Mouse (Mus musculus) adrenal gland (tissue): ENCODE data around the gene Dlgap5.
"Not testable (repeated sequence)": the region's sequence is repeated elsewhere in the genome, so short reads cannot be mapped to it uniquely, and the experiment has no call there.

Experiments used
- intact Hi-C: fragments of 180-260 bp; cut with DNase I; formaldehyde crosslinking; loops from one replicate; pipeline ENCODE4 v1.15.1; 2025
- long read RNA-seq, 2 experiments: library from polyadenylated mRNA; unstranded; transcript quantifications; one replicate each; pipeline ENCODE4 v2.0.0; 2020; ENCODE audit warnings: borderline replicate concordance in 1 of 2; ENCODE audit not compliant: insufficient replicate concordance in 1 of 2

The Dlgap5 gene
- long read RNA-seq, experiment 1: 0 reads
- long read RNA-seq, experiment 2, partial matches to known transcripts: 0 of 1 reads
- long read RNA-seq, experiment 2, other reads (novel, unspliced or antisense): 1 of 1 reads

DNA sequence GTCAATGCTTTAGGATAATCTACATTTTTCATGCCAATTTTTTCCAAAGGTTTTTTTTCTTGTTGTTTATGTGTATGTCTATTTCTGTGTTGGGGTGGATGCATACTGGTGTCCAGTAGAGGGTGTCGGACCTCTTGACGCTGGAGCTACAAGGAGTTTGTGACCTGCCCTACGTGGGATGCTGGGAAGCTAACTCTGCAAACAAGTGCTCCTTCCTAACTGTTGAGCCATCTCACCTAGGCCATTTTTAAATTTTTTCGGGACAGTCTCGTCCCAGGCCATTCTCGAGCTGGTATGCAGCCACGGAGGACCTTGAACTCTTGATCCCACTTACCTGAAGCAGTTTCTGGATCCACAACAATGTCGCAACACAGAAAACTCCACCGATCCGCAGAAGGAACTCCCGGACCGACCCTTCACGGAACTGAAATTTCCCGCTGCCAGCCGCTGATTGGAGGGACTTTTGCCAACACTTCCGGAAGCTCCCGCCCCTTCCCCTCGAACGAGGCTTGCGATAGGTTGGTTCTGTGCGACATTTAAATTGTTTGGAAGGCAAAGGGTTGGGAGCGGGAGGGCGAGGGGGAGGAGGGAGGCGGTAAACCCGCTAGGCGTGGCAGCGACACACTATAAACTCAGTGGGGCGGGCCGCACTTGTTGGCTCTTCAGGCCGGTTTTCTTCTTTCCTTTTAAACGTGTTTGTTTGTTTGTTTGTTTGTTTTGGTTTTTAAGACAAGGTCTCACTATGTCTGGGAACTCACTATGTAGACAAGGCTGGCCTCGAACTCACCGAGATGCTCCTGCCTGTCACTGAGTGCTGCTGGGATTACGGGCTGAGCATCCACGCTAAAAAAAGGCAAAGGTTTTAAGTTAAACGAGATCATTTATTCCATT is at the start of gene Dlgap5:
Gene Dlgap5 (minus strand): TSS at position 633 of the 891 bp plus-strand sequence.
- intact Hi-C loops: no loop called here

DNA sequence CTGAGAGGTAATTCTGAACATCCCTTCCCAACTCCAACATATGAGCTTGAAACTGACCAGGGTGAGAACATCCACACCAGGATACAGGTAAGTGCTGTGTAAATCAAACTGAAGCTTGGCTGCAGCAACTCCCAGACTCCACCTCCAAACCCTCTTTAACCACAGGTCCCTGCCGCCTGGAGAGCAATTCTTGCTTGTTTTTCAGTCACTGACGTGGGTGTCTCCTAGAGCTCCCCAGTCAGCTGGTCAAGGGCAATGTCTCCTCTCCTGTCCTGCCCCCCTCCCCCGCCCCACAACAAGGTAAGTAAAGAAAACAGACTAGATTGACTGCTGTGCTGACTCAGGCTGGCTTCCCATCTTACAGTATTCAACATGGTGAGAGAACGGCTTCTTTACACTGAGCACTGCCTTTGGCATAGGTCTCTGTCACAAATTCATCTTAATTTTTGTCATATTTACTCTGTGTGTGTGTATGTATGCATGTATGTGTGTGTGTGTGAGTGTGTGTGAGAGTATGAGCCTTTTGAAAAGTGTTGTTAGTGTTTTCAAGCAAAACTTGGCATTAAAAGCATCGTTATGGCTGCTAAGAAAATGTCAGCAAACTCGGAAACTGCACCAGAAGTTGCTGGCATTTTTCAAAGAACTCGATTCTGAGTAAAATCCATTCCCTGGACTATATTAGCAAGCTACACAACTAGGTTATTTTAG is 47.4 kb upstream of the Dlgap5 start:
- intact Hi-C loops: no loop called here

DNA sequence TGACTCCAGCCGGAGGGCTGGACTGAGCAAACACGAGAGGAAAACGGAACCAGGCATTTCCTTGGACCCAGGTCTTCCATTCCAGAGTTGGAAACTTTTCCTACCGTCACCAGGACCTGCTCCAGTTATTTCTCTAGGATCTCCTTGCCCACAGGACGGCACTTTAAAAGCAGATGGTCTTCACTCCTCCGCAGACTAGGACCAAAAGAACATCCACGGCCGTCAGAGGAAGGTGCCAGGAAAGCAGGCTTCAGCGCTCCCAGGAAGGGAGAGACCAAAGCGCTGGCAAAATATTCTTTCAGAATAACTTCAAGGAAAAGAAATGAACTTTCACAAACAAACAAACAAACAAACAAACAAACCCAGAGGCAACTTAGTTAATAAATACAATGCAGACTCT is 46.2 kb upstream of the Dlgap5 start:
- intact Hi-C loops: no loop called here

GRCm38 (mm10) chr14:47462877-47463460 is 44.8 kb upstream of the Dlgap5 start:
- intact Hi-C loops: no loop called here

- intact Hi-C loops: no loop called here
These were observed 44.2 kb upstream of the Dlgap5 start for GRCm38 (mm10) chr14:47462453-47462852.

DNA sequence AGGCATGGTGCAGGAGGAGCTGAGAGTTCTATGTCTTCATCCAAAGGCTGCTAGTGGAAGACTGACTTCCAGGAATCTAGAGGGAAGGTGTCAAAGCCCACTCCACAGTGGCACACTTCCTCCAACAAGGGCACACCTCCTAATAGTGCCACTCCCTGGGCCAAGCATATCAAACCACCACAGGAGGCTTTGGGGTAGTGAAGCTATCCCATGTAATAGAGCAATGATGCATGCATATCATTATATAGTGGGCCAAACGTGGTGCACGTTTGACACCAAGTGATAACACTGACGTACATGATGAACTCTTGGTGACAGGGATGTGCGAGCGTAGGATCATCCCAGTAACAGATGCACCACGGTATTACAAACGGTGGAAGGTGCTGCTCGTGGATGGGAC is 43.8 kb upstream of the Dlgap5 start:
- intact Hi-C loops: no loop called here

DNA sequence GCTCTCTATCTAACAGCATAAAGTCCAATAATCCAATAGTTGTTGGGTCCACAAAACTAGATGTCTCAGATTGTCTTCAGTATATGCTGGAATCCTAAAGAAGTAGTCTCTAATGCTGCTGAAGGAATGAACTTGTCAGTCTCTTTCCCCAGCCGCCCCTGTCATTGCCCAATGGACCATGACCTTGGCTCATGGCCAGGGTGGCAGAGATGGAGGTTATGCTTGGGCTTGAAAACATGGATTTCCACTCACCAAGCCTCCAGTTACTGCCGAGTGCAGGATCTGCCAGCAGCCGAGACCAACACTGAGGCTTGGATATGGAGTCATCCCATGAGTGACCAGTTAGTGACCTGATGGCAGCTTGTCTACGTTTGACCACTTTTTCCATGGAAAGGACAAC is 41.3 kb upstream of the Dlgap5 start:
- intact Hi-C loops: no loop called here

DNA sequence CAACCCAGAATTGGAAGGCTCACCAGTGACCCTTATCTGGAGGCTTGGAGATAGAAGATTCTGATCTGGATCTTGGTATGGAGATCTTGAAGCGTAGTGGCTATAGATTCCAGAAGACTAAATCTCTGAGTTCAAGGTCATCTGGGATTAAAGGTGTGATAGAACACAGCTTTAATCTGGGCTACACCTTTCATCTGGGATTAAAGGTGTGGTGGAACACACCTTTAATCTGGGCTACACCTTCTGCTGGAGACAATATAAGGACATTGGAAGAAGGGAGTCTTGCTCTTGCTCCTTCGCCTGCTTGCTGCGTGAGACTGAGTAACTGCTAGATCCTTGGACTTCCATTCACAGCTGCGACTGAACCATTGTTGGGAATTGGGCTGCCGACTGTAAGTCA is 31.9 kb upstream of the Dlgap5 start, which contains the start of gene Fbxo34:
Gene Fbxo34 (plus strand): TSS at position 301 of the 400 bp plus-strand sequence.
- intact Hi-C loops: not testable (repeated sequence)

GRCm38 (mm10) chr14:47445331-47446095 is 27.3 kb upstream of the Dlgap5 start:
- intact Hi-C loops: no loop called here

GRCm38 (mm10) chr14:47444907-47445306 is 26.7 kb upstream of the Dlgap5 start:
- intact Hi-C loops: no loop called here

GRCm38 (mm10) chr14:47438947-47439346 is 20.7 kb upstream of the Dlgap5 start:
- intact Hi-C loops: no loop called here

GRCm38 (mm10) chr14:47432987-47433386 is 14.8 kb upstream of the Dlgap5 start:
- intact Hi-C loops: no loop called here

- intact Hi-C loops: no loop called here
These were observed 4.3 kb upstream of the Dlgap5 start for GRCm38 (mm10) chr14:47422466-47422865.

DNA sequence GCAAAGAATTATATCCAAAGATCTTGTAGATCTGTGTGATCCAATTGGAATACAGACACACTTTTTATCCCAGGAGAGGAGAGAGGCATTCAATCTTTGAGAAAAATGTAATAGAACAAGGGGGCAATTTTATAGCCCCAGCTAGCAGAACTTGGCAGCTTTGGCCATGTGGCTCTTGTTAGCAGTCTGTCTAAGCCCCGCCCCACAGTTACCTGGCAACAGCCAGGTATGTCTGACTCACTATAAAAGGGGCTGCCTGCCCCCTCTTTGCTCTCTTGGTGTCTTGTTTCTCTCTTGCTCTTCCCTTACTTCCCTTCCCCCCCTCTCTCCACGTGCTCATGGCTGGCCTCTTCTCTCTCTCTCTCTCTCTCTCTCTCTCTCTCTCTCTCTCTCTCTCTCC is 3.4 kb upstream of the Dlgap5 start:
- intact Hi-C loops: no loop called here

DNA sequence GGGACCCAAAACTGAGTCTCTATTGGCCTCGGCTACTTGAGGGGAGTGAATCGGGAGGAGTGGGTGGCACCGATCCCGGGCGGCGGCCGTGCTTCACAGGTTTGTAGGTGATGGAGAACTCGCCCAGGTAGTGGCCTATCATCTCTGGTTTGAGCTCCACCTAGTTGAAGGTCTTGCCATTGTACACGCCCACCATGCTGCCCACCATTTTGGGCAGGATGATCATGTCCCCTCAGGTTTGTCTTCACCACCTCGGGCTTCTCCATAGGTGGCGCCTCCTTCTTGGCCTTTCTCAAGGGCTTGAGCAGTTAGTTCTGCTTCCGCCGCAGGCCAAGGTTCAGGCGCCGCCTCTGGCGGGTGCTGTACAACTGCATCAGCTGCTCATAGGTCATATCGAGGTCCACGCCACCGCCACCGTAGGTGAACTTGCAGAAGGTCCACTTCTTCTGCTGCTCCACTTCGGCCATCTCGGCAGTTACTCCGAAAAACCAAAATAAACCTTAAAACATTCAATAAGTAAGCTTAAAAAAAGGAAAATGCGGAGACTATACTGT is 1.6 kb upstream of the Dlgap5 start:
- intact Hi-C loops: no loop called here

GRCm38 (mm10) chr14:47419034-47419625 is 923 bp upstream of the Dlgap5 start:
- intact Hi-C loops: no loop called here

GRCm38 (mm10) chr14:47418666-47418991 is 422 bp upstream of the Dlgap5 start:
- intact Hi-C loops: no loop called here

DNA sequence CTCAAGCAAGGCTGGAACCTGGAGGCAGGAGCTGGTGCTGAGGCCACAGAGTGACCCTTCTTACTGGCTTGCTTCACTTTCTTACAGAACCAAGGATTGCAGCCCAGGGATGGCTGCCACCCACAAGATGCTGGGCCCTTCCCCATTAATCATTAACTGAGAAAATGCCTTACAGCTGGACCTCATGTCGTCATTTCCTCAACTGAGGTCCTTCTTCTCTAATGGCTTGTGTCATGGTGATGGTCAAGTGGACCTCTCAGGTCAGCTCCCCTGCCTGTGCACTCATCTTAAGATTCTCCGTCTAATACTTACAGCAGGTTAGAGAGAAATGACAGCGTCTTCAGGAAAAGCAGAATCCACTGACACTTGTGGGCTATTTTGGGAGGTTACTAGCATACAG is 861 bp downstream of the Dlgap5 start:
- intact Hi-C loops: no loop called here

DNA sequence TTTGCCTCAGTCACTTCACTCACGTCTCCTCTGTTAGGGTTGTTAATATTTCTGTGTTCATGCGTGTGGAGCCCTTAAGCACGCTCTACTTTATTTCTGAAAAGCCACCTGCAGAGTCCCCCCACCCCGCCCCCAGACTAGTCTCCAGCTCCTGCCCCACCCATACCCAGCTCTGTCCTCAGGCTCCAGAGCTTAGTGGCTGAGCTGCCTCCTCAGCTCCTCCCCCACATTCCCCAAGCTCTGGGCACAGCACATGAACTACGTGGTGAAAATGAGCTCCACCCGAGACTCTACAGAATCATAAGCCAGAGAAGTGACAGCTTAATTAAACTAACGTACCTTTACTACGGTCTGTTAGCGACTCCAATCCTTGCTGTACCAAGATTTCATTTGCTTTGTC is 12.2 kb downstream of the Dlgap5 start:
- intact Hi-C loops: no loop called here

GRCm38 (mm10) chr14:47402735-47403134 is 15.5 kb downstream of the Dlgap5 start:
- intact Hi-C loops: no loop called here
